Mouse (Mus musculus) liver, postnatal 0 days (tissue): ENCODE measurements around the gene Klf4. TPM values are rescaled to one million over a fixed set of nuclear protein-coding genes. Genes with fewer than 3 reads are reported as not detected.

Source experiments
- ATAC-seq: fragments of 200-750 bp; cut with Nextera tagmentation; 2 replicates; pipeline ENCODE4 v1.8.0; 2017; ENCODE audit warnings: mild to moderate bottlenecking, moderate library complexity
- DNase-seq: peaks from one replicate; pipeline ENCODE4 v3.0.0-alpha.2; 2016
- H3K27ac ChIP-seq: fragments of 300-500 bp; sonication (generic); 2 replicates; pipeline ENCODE4 v1.5.1; 2014; ENCODE audit warnings: antibody characterized with exemption, moderate library complexity, mild to moderate bottlenecking, low read depth
- H3K27me3 ChIP-seq: fragments of 300-500 bp; sonication (generic); 2 replicates; pipeline ENCODE4 v1.6.1; 2014; ENCODE audit warnings: low read length, control low read depth, mixed read lengths; ENCODE audit not compliant: insufficient read depth
- H3K36me3 ChIP-seq: fragments of 300-500 bp; sonication (generic); replicated peaks from 2 replicates; pipeline ENCODE4 v1.6.1; 2014; ENCODE audit warnings: mild to moderate bottlenecking, control low read depth, low read length, moderate library complexity, mixed read lengths; ENCODE audit not compliant: insufficient read depth
- H3K4me1 ChIP-seq: fragments of 300-500 bp; sonication (generic); 2 replicates; pipeline ENCODE4 v1.6.1; 2014; ENCODE audit warnings: antibody characterized with exemption, mild to moderate bottlenecking, control low read depth; ENCODE audit not compliant: insufficient read depth
- H3K4me2 ChIP-seq: fragments of 300-500 bp; sonication (generic); 2 replicates; pipeline ENCODE4 v1.6.1; 2014; ENCODE audit warnings: low read depth, mild to moderate bottlenecking, low read length, moderate library complexity, mixed read lengths
- H3K4me3 ChIP-seq: fragments of 300-500 bp; sonication (generic); 2 replicates; pipeline ENCODE4 v1.5.1; 2014; ENCODE audit warnings: low read depth, low read length
- H3K9ac ChIP-seq: fragments of 300-500 bp; sonication (generic); replicated peaks from 2 replicates; pipeline ENCODE4 v1.6.1; 2014; ENCODE audit warnings: mild to moderate bottlenecking, moderate library complexity
- H3K9me3 ChIP-seq: fragments of 300-500 bp; sonication (generic); 2 replicates; pipeline ENCODE4 v1.6.1; 2016; ENCODE audit warnings: mild to moderate bottlenecking, control low read depth, low read length, mixed read lengths
- CTCF ChIP-seq: sonication (generic); IDR thresholded peaks from 2 replicates; pipeline ENCODE4 v1.5.1; 2016; ENCODE audit warnings: antibody characterized with exemption, low read depth
- EP300 ChIP-seq: IDR thresholded peaks from 2 replicates; pipeline ENCODE4 v1.6.1; 2016; ENCODE audit warnings: antibody characterized with exemption, low read depth, mild to moderate bottlenecking
- WGBS: fragments of 180-500 bp; shearing (Covaris S2); extraction: QIAGEN DNeasy Blood & Tissue Kit; methylation state at CpG from one replicate; pipeline ENCODE4 v1.1.7; 2014; ENCODE audit not compliant: insufficient replicate concordance; 5-methylcytosine and 5-hydroxymethylcytosine counted together
- polyA plus RNA-seq: library from polyadenylated mRNA; unstranded; fragments of >200 nt; fragmentation: Nextera tagmentation; extraction: Ambion mirVana; gene quantifications from 2 replicates; pipeline ENCODE4 v1.2.1, GENCODE M21; 2015

The Klf4 gene
- polyA plus RNA-seq, 1 experiment from 2014 or later = 1.1 TPM

DNA sequence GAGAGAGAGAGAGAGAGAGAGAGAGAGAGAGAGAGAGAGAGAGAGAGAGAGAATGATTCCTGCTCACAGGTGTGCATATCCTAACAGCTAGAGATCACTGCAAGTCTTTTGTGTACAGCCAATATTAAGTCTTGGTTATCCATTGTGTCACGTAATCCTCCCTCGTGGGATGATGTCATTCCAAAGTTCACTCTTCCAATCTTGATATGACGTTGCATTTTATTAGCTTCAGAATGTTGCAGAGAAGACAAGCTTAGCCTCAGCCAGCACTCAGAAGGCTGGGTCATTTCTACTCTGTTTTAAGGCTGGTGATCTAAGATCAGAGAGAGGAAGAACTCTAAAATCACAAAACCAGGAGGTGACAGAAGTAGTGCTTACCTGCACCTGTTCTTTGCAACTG lies 39.0 kb downstream of the Klf4 start:
- no peak overlapping the region for H3K4me3 ChIP-seq
- no peaks in the 10 kb centered on the region for H3K27me3 ChIP-seq
- ATAC-seq (no peak), DNase-seq (no peak)
- H3K4me2 ChIP-seq = no peak overlapping the region
- TF ChIP-seq EP300 (no peak), CTCF (no peak)
- no peaks in the 10 kb centered on the region for H3K36me3 ChIP-seq
- H3K9me3 ChIP-seq = no peaks in the 10 kb centered on the region
- H3K4me1 ChIP-seq = no peaks in the 10 kb centered on the region
- H3K9ac ChIP-seq = no peak overlapping the region
- H3K27ac ChIP-seq = no peak overlapping the region
- WGBS = 73% methylated on average over 3 of the region's 3 CpGs

DNA sequence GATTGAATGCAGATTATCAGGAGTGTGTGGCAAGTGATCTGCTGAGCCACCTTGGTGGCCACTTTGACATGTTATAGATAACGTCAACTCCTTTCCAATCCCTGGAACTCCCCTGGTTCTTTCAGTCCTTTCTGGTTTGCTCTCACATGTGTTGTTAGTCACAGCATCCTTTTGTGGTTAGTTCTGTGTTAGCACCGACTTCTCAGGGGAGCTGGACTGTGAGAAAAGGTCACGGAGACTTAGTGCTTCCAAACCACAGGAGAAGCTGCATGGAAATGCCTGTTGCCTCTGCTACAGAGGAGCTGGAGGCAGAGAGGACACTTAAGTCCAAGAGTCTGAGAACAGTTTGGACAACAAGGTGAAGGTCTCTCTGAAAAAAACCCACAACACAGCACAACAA lies 42.9 kb downstream of the Klf4 start:
- no peaks in the 10 kb centered on the region for H3K4me1 ChIP-seq
- DNase-seq = no peak
- no peaks in the 10 kb centered on the region for H3K27me3 ChIP-seq
- H3K9me3 ChIP-seq = no peaks in the 10 kb centered on the region
- no peak overlapping the region for H3K27ac ChIP-seq
- H3K9ac ChIP-seq = no peak overlapping the region
- no peak for ATAC-seq
- H3K4me3 ChIP-seq = no peak overlapping the region
- H3K4me2 ChIP-seq = peak overlapping the region; percentile 43
- TF ChIP-seq CTCF (no peak), EP300 (no peak)
- H3K36me3 ChIP-seq = no peaks in the 10 kb centered on the region
- 18% methylated on average over 3 of the region's 3 CpGs for WGBS

DNA sequence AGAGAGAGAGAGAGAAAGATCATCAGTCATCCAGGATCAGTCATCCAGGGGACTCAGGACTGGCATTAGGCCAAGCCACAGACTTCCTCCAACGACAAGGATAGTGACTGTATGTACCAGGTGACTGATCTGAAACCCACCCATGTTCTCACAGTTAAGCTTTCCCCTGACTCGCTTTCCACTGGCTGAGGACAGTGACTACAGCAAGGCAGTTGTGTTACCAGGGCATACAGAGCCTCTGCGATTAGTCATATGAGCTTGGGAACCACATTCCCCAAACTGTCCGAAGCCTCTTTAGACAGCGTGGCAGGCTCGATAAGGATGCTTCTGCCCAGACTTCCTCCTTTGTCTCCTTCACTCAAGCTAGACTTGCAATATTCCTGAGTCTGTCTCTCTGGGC lies 43.7 kb downstream of the Klf4 start:
- WGBS = 20% methylated on average over 6 of the region's 6 CpGs
- no peak for TF ChIP-seq EP300
- no peak for TF ChIP-seq CTCF
- DNase-seq (no peak), ATAC-seq (no peak)
- Histone ChIP-seq H3K36me3 (no peaks in the 10 kb centered on the region), H3K4me1 (no peaks in the 10 kb centered on the region), H3K9me3 (no peaks in the 10 kb centered on the region), H3K27me3 (no peaks in the 10 kb centered on the region), H3K9ac (no peak overlapping the region), H3K27ac (no peak overlapping the region), H3K4me3 (no peak overlapping the region), H3K4me2 (no peak overlapping the region)

DNA sequence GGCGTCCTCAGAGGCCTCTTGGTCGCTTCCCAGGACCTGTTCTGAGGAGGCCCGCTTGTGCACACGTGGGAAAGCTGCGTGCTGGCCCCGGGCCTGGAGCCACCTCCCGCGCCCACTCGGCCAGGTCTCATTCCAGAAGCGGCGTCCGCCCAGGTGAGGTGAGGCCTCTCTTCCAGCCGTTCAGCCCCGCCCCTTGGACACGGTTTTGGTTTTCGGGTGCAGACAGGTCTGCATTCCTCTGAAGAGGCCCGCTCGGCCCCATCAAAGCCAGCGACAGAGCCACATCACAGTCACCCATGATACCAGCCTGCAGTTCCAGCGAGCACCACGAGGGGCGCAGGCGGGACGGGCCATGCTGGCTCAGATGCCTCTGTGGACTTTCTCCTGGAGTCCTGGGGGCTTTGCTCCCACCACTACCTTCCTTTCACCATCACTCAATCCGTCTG lies 51.9 kb downstream of the Klf4 start:
- no peaks in the 10 kb centered on the region for H3K27me3 ChIP-seq
- WGBS = 31% methylated on average over 25 of the region's 25 CpGs
- no peak overlapping the region for H3K9ac ChIP-seq

DNA sequence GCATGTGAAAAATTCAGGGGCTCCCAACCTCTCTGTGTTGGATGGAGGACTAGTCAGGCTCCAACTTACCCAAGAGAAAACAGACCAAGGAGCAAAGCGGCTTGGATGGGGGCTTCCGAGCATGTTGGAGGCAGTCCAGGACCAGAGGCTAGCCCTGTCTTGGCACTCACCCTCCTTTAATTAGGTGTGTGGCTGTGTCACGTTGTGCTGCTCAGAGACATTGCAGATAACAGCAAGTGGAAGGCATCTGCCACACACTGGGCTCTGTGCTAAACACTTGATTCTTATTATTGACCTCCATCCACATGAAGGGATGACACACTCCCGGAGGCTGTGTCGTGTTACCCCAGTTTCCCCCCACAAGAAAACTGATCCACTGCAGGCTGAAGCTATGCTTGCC lies 53.9 kb downstream of the Klf4 start:
- Histone ChIP-seq H3K4me2 (no peak overlapping the region), H3K9ac (no peak overlapping the region), H3K9me3 (no peaks in the 10 kb centered on the region), H3K27ac (no peak overlapping the region), H3K27me3 (no peaks in the 10 kb centered on the region), H3K4me1 (0 out of 2 replicates have a peak, but pooled peaks cover 3% of the 10 kb centered on the region), H3K36me3 (no peaks in the 10 kb centered on the region), H3K4me3 (no peak overlapping the region)
- no peak for DNase-seq
- ATAC-seq = no peak
- TF ChIP-seq EP300 (no peak), CTCF (no peak)
- WGBS = 71% methylated on average over 5 of the region's 5 CpGs

More for the DNA sequence above, 51.9 kb downstream of the Klf4 start:
- Histone ChIP-seq H3K9me3 (no peaks in the 10 kb centered on the region), H3K4me3 (no peak overlapping the region), H3K36me3 (no peaks in the 10 kb centered on the region), H3K4me1 (0 out of 2 replicates have a peak, but pooled peaks cover 3% of the 10 kb centered on the region), H3K4me2 (peak overlapping the region; percentile 49), H3K27ac (no peak overlapping the region)
- DNase-seq = peak; percentile 82
- peak; percentile 47; the same call in 1 of the 2 replicates for ATAC-seq
- TF ChIP-seq CTCF (peak; percentile 93), EP300 (no peak)

DNA sequence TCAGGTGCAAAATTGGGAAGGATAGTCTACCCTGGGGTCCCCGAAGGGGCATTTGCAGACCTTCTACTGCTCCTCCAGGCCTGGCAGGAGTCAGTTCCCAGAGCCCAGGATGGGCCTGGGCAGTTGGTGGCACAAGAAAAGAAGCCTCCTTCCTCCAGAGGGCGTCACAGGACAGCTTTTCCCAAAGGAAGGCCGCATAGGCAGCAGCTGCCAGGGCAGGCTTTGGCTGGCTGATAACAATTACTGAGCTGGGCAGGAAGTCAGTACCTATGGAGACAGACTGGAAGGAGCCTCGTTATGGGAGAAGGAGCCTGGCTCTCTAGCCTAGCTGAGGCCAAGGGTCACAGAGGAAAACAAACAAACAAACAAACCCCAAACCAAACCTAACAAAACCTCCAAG lies 54.3 kb downstream of the Klf4 start:
- 43% methylated on average over 4 of the region's 4 CpGs for WGBS
- no peak overlapping the region for H3K9ac ChIP-seq
- no peak for TF ChIP-seq EP300
- peak; percentile 51 for TF ChIP-seq CTCF
- 0 out of 2 replicates have a peak, but pooled peaks cover 3% of the 10 kb centered on the region for H3K4me1 ChIP-seq
- peak; percentile 35 for DNase-seq
- H3K27me3 ChIP-seq = no peaks in the 10 kb centered on the region
- no peaks in the 10 kb centered on the region for H3K9me3 ChIP-seq
- H3K4me3 ChIP-seq = no peak overlapping the region
- ATAC-seq = no peak
- H3K36me3 ChIP-seq = no peaks in the 10 kb centered on the region
- no peak overlapping the region for H3K27ac ChIP-seq
- no peak overlapping the region for H3K4me2 ChIP-seq
